Mouse (Mus musculus): ENCODE measurements around the gene Tenm4. TPM values are rescaled to one million over a fixed set of nuclear protein-coding genes. Genes with fewer than 3 reads are reported as not detected.

Tenm4 gene
- total and polyA plus RNA-seq, 3 experiments, result 0.04 to 0.38 TPM; not detected in 1

- Histone ChIP-seq H3K27me3 (ENCODE audit: insufficient read depth, low read length) (no peaks in the 10 kb centered on the region; the same call in 1 of the 2 replicates), H3K36me3 (replicated peaks) (no peaks in the 10 kb centered on the region), H3K9me3 (replicated peaks) (no peaks in the 10 kb centered on the region), H3K4me3 (ENCODE audit: low read depth, low read length) (no peak overlapping the region), H3K4me1 (ENCODE audit: insufficient read depth, low read depth, low read length) (no peaks in the 10 kb centered on the region)
- no peak for DNase-seq (ENCODE audit: low spot score)
- no peak for ATAC-seq (ENCODE audit: extremely low read depth, insufficient number of reproducible peaks, low FRiP score, poor library complexity, severe bottlenecking)
- no peak for TF ChIP-seq POLR2AphosphoS5 (IDR thresholded peaks at IDR 0.05; ENCODE audit: insufficient replicate concordance, low read depth, low read length)
- no peak for TF ChIP-seq TAL1 (conservative IDR thresholded peaks at IDR 0.05; ENCODE audit: low read depth, low read length)
- TF ChIP-seq GATA1 (IDR thresholded peaks at IDR 0.05; ENCODE audit: borderline replicate concordance, low read length), result no peak
- no peak for TF ChIP-seq GATA2 (IDR thresholded peaks at IDR 0.05; ENCODE audit: borderline replicate concordance, low read depth, low read length)
- no peak for TF ChIP-seq CTCF (IDR thresholded peaks at IDR 0.05; ENCODE audit: low read depth, low read length)
Observed at GRCm38 (mm10) chr7:96838271-96838841, 667.3 kb downstream of the Tenm4 start.

- H3K9me3 ChIP-seq (replicated peaks), result no peaks in the 10 kb centered on the region
Observed at GRCm38 (mm10) chr7:96838926-96839325, 667.9 kb downstream of the Tenm4 start.

GRCm38 (mm10) chr7:96839586-96839985 lies 668.5 kb downstream of the Tenm4 start:
- H3K27me3 ChIP-seq (ENCODE audit: insufficient read depth, low read length), result no peaks in the 10 kb centered on the region; the same call in 1 of the 2 replicates
- ATAC-seq (ENCODE audit: extremely low read depth, insufficient number of reproducible peaks, low FRiP score, poor library complexity, severe bottlenecking), result no peak
- no peaks in the 10 kb centered on the region for H3K9me3 ChIP-seq (replicated peaks)
- H3K36me3 ChIP-seq (replicated peaks), result no peaks in the 10 kb centered on the region
- no peaks in the 10 kb centered on the region for H3K4me1 ChIP-seq (ENCODE audit: insufficient read depth, low read depth, low read length)
- DNase-seq (ENCODE audit: low spot score), result no peak
- no peak overlapping the region for H3K4me3 ChIP-seq (ENCODE audit: low read depth, low read length)
- TF ChIP-seq POLR2AphosphoS5 (IDR thresholded peaks at IDR 0.05; ENCODE audit: insufficient replicate concordance, low read depth, low read length) (no peak), TAL1 (conservative IDR thresholded peaks at IDR 0.05; ENCODE audit: low read depth, low read length) (no peak), GATA2 (IDR thresholded peaks at IDR 0.05; ENCODE audit: borderline replicate concordance, low read depth, low read length) (no peak), CTCF (IDR thresholded peaks at IDR 0.05; ENCODE audit: low read depth, low read length) (no peak)

More at GRCm38 (mm10) chr7:96838926-96839325, 667.9 kb downstream of the Tenm4 start:
- TF ChIP-seq CTCF (IDR thresholded peaks at IDR 0.05; ENCODE audit: low read depth, low read length) (no peak), GATA2 (IDR thresholded peaks at IDR 0.05; ENCODE audit: borderline replicate concordance, low read depth, low read length) (no peak), GATA1 (IDR thresholded peaks at IDR 0.05; ENCODE audit: borderline replicate concordance, low read length) (no peak), TAL1 (conservative IDR thresholded peaks at IDR 0.05; ENCODE audit: low read depth, low read length) (no peak), POLR2AphosphoS5 (IDR thresholded peaks at IDR 0.05; ENCODE audit: insufficient replicate concordance, low read depth, low read length) (no peak)
- H3K4me1 ChIP-seq (ENCODE audit: insufficient read depth, low read depth, low read length), result no peaks in the 10 kb centered on the region
- H3K27me3 ChIP-seq (ENCODE audit: insufficient read depth, low read length), result no peaks in the 10 kb centered on the region; the same call in 1 of the 2 replicates
- no peaks in the 10 kb centered on the region for H3K36me3 ChIP-seq (replicated peaks)
- DNase-seq (ENCODE audit: low spot score) (no peak), ATAC-seq (ENCODE audit: extremely low read depth, insufficient number of reproducible peaks, low FRiP score, poor library complexity, severe bottlenecking) (no peak)
- no peak overlapping the region for H3K4me3 ChIP-seq (ENCODE audit: low read depth, low read length)

GRCm38 (mm10) chr7:96842477-96843255 lies 671.6 kb downstream of the Tenm4 start:
- H3K9me3 ChIP-seq (replicated peaks), result no peaks in the 10 kb centered on the region
- TF ChIP-seq POLR2AphosphoS5 (IDR thresholded peaks at IDR 0.05; ENCODE audit: insufficient replicate concordance, low read depth, low read length) (no peak), CTCF (IDR thresholded peaks at IDR 0.05; ENCODE audit: low read depth, low read length) (no peak), TAL1 (conservative IDR thresholded peaks at IDR 0.05; ENCODE audit: low read depth, low read length) (no peak), GATA1 (IDR thresholded peaks at IDR 0.05; ENCODE audit: borderline replicate concordance, low read length) (no peak), GATA2 (IDR thresholded peaks at IDR 0.05; ENCODE audit: borderline replicate concordance, low read depth, low read length) (no peak)
- no peak overlapping the region for H3K4me3 ChIP-seq (ENCODE audit: low read depth, low read length)
- H3K27me3 ChIP-seq (ENCODE audit: insufficient read depth, low read length), result no peaks in the 10 kb centered on the region; the same call in 1 of the 2 replicates
- ATAC-seq (ENCODE audit: extremely low read depth, insufficient number of reproducible peaks, low FRiP score, poor library complexity, severe bottlenecking) (no peak), DNase-seq (ENCODE audit: low spot score) (no peak)
- no peaks in the 10 kb centered on the region for H3K36me3 ChIP-seq (replicated peaks)
- H3K4me1 ChIP-seq (ENCODE audit: insufficient read depth, low read depth, low read length), result no peaks in the 10 kb centered on the region

GRCm38 (mm10) chr7:96844104-96844894 lies 673.3 kb downstream of the Tenm4 start:
- Histone ChIP-seq H3K27me3 (ENCODE audit: insufficient read depth, low read length) (no peaks in the 10 kb centered on the region; the same call in 1 of the 2 replicates), H3K9me3 (replicated peaks) (no peaks in the 10 kb centered on the region)

More at GRCm38 (mm10) chr7:96844104-96844894, 673.3 kb downstream of the Tenm4 start:
- ATAC-seq (ENCODE audit: extremely low read depth, insufficient number of reproducible peaks, low FRiP score, poor library complexity, severe bottlenecking), result no peak
- Histone ChIP-seq H3K4me1 (ENCODE audit: insufficient read depth, low read depth, low read length) (no peaks in the 10 kb centered on the region), H3K4me3 (ENCODE audit: low read depth, low read length) (no peak overlapping the region), H3K36me3 (replicated peaks) (no peaks in the 10 kb centered on the region)
- DNase-seq (ENCODE audit: low spot score), result no peak
- no peak for TF ChIP-seq POLR2AphosphoS5 (IDR thresholded peaks at IDR 0.05; ENCODE audit: insufficient replicate concordance, low read depth, low read length)
- TF ChIP-seq CTCF (IDR thresholded peaks at IDR 0.05; ENCODE audit: low read depth, low read length), result no peak
- no peak for TF ChIP-seq TAL1 (conservative IDR thresholded peaks at IDR 0.05; ENCODE audit: low read depth, low read length)
- no peak for TF ChIP-seq GATA1 (IDR thresholded peaks at IDR 0.05; ENCODE audit: borderline replicate concordance, low read length)
- TF ChIP-seq GATA2 (IDR thresholded peaks at IDR 0.05; ENCODE audit: borderline replicate concordance, low read depth, low read length), result no peak

Data from G1E (cell line).